Mouse (Mus musculus) stomach, embryonic 15.5 days (tissue): ENCODE measurements around the gene Bad. TPM values are rescaled to one million over a fixed set of nuclear protein-coding genes. Genes with fewer than 3 reads are reported as not detected.

ENCODE experiments used
- ATAC-seq: fragments of 200-750 bp; cut with Nextera tagmentation; 2 replicates; pipeline ENCODE4 v1.8.0; 2017; ENCODE audit warnings: low read depth, moderate number of reproducible peaks, moderate TSS enrichment; ENCODE audit not compliant: insufficient read depth, low FRiP score
- H3K27ac ChIP-seq: fragments of 300-500 bp; sonication (generic); 2 replicates; pipeline ENCODE4 v1.5.1; 2015; ENCODE audit warnings: mild to moderate bottlenecking, inconsistent platforms
- H3K27me3 ChIP-seq: fragments of 300-500 bp; sonication (generic); replicated peaks from 2 replicates; pipeline ENCODE4 v1.6.1; 2015; ENCODE audit warnings: inconsistent platforms
- H3K36me3 ChIP-seq: fragments of 300-500 bp; sonication (generic); 2 replicates; pipeline ENCODE4 v1.6.1; 2015; ENCODE audit warnings: inconsistent platforms
- H3K4me1 ChIP-seq: fragments of 300-500 bp; sonication (generic); 2 replicates; pipeline ENCODE4 v1.6.1; 2015; ENCODE audit warnings: inconsistent platforms
- H3K4me2 ChIP-seq: fragments of 300-500 bp; sonication (generic); 2 replicates; pipeline ENCODE4 v1.6.1; 2015; ENCODE audit warnings: mild to moderate bottlenecking, inconsistent platforms
- H3K4me3 ChIP-seq: fragments of 300-500 bp; sonication (generic); replicated peaks from 2 replicates; pipeline ENCODE4 v1.5.1; 2015; ENCODE audit warnings: inconsistent platforms
- H3K9ac ChIP-seq: fragments of 300-500 bp; sonication (generic); 2 replicates; pipeline ENCODE4 v1.6.1; 2015; ENCODE audit warnings: inconsistent platforms
- H3K9me3 ChIP-seq: fragments of 300-500 bp; sonication (generic); 2 replicates; pipeline ENCODE4 v1.6.1; 2016; ENCODE audit warnings: inconsistent platforms
- WGBS: fragments of 180-500 bp; shearing (Covaris S2); methylation state at CpG from one replicate; pipeline ENCODE4 v1.1.7; 2015; 5-methylcytosine and 5-hydroxymethylcytosine counted together
- polyA plus RNA-seq: library from polyadenylated mRNA; unstranded; fragments of >200 nt; fragmentation: Nextera tagmentation; extraction: Ambion mirVana; gene quantifications from 2 replicates; pipeline ENCODE4 v1.2.1, GENCODE M21; 2015

Bad gene
- polyA plus RNA-seq, 1 experiment from 2014 or later: 75.8 TPM

- peak within 1 kb of the TSS; percentile 68 for H3K9ac ChIP-seq
- no peaks in the 10 kb centered on the region for H3K27me3 ChIP-seq
- H3K36me3 ChIP-seq: 0 out of 2 replicates have a peak, but pooled peaks cover 6% of the 10 kb centered on the region
- H3K4me1 ChIP-seq: peaks cover 53% of the 10 kb centered on the region
- H3K9me3 ChIP-seq: no peaks in the 10 kb centered on the region
- H3K4me2 ChIP-seq: peak within 1 kb of the TSS; percentile 68
- no peak for ATAC-seq
- peak within 1 kb of the TSS; percentile 94 for H3K27ac ChIP-seq
- WGBS: 0% methylated on average over 16 of the region's 16 CpGs
- H3K4me3 ChIP-seq: peak within 1 kb of the TSS; percentile 64
These were observed 34.2 kb downstream of the Bad start, which contains the start of gene Plcb3 for GRCm38 (mm10) chr19:6975537-6976521. TSS of gene Plcb3 (minus strand) at chr19:6976470.

DNA sequence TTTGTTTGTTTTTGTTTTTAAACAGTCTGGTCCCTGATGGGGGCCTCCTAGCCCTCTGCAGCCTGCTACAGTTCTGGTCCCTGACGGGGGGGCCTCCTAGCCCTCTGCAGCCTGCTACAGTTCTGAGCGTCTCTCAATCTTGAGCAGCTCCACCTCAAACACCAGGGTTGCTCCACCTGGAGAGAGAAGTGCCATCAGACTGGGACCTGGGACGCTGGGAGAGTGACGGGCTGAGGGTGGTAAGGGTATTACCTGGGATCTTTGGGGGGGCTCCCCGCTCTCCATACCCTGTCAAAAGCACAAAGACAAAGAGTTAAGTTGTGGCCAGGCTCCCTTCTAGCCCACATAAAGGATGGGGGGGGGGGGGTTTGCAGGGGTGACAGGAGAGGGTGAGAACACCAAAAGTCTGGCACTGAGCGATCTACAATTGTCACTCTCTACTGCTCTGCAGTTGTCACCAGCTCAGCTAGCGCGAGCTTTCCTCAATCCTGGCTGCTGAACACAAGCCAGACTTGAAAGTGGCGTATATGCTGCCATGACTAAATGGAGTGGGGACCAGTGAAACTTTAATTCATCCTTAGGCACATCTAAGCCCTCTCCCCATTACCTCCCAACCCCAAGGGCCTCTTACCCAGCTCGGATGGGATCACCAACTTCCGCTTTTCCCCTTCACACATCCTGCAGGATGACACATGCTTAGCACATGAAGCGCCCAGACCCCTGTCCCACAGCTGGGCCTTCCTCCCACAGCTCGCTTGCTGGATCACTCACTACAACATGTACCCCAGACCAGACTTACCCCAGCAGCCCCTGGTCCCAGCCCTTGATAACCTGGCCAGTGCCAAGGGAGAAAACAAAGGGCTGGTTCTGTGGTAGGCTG, 36.3 kb downstream of the Bad start:
- Histone ChIP-seq H3K4me3 (peak overlapping the region; percentile 75), H3K36me3 (peaks cover 11% of the 10 kb centered on the region; the same call in 1 of the 2 replicates), H3K9me3 (no peaks in the 10 kb centered on the region), H3K4me2 (peak overlapping the region; percentile 89), H3K27me3 (no peaks in the 10 kb centered on the region), H3K4me1 (peaks cover 42% of the 10 kb centered on the region), H3K9ac (0 out of 2 replicates have a peak overlapping the region, but pooled peaks have one; percentile 1), H3K27ac (peak overlapping the region; percentile 1; the same call in 1 of the 2 replicates)
- 71% methylated on average over 13 of the region's 13 CpGs for WGBS
- no peak for ATAC-seq

DNA sequence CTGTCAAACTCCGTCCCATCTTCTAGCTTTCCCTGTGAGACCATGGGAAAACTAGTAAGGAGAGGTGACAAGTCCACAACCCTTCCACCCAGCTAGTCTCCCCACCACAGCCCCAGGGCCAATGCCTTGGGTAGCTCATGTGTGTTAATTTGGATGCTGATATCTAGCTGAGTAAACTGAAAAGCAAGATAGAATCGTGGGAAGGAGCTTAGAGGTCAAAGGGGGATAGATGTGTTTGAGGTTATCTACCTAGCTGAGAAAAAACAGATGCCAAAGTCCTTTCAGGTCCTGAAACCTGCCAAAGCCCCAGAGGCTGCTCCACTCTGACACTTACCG, 36.9 kb downstream of the Bad start:
- peak overlapping the region; percentile 89 for H3K4me2 ChIP-seq
- WGBS: 32% methylated on average over 3 of the region's 3 CpGs
- H3K4me3 ChIP-seq: peak overlapping the region; percentile 75
- H3K9me3 ChIP-seq: no peaks in the 10 kb centered on the region
- H3K4me1 ChIP-seq: peaks cover 42% of the 10 kb centered on the region
- ATAC-seq: no peak
- H3K27ac ChIP-seq: peak overlapping the region; percentile 1; the same call in 1 of the 2 replicates
- H3K27me3 ChIP-seq: no peaks in the 10 kb centered on the region
- peaks cover 15% of the 10 kb centered on the region; the same call in 1 of the 2 replicates for H3K36me3 ChIP-seq
- H3K9ac ChIP-seq: 0 out of 2 replicates have a peak overlapping the region, but pooled peaks have one; percentile 1

DNA sequence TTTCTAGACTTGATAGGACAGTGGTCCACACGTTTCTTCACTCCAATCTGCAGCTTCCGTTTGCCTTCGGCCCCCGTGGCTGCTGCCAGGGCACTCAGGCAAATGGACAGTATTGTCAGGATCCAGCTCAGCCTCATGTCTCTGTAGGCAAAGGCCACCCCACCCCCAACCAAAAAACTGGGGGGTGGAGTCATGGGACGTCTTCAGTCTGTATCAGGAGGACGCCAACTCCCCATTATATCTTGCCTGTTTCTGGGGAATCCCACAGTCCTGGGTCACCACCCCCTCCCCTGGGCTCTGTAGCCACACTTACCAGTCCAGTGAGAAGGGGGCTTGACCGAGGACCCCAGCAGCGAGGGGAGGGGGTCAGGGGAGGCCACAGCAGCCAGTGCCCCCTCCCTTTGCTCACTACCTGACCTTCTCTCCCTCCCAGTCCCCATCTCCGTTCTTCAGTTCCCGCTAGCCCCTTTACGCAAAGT, 37.4 kb downstream of the Bad start:
- peak overlapping the region; percentile 75 for H3K4me3 ChIP-seq
- no peaks in the 10 kb centered on the region for H3K9me3 ChIP-seq
- peak overlapping the region; percentile 95 for H3K27ac ChIP-seq
- peaks cover 20% of the 10 kb centered on the region; the same call in 1 of the 2 replicates for H3K36me3 ChIP-seq
- H3K4me1 ChIP-seq: peaks cover 39% of the 10 kb centered on the region
- no peak for ATAC-seq
- WGBS: 9% methylated on average over 11 of the region's 11 CpGs
- peak overlapping the region; percentile 89 for H3K4me2 ChIP-seq
- peak overlapping the region; percentile 58 for H3K9ac ChIP-seq
- no peaks in the 10 kb centered on the region for H3K27me3 ChIP-seq

GRCm38 (mm10) chr19:6979486-6980380, 38.1 kb downstream of the Bad start:
- Histone ChIP-seq H3K36me3 (peaks cover 20% of the 10 kb centered on the region; the same call in 1 of the 2 replicates), H3K9ac (peak overlapping the region; percentile 66), H3K4me1 (peaks cover 39% of the 10 kb centered on the region), H3K27me3 (no peaks in the 10 kb centered on the region), H3K9me3 (no peaks in the 10 kb centered on the region), H3K27ac (peak overlapping the region; percentile 95), H3K4me3 (peak overlapping the region; percentile 75), H3K4me2 (peak overlapping the region; percentile 89)
- under 1% methylated on average over 59 of the region's 59 CpGs for WGBS
- peak; percentile 91 for ATAC-seq

GRCm38 (mm10) chr19:6980381-6981093, 38.9 kb downstream of the Bad start, which contains the start of gene Fkbp2:
TSS of gene Fkbp2 (minus strand) at chr19:6980501.
- H3K27ac ChIP-seq: peak within 1 kb of the TSS; percentile 95
- WGBS: 1% methylated on average over 38 of the region's 38 CpGs
- H3K36me3 ChIP-seq: peaks cover 22% of the 10 kb centered on the region; the same call in 1 of the 2 replicates
- no peaks in the 10 kb centered on the region for H3K9me3 ChIP-seq
- no peaks in the 10 kb centered on the region for H3K27me3 ChIP-seq
- ATAC-seq: peak; percentile 87
- peak within 1 kb of the TSS; percentile 66 for H3K9ac ChIP-seq
- H3K4me3 ChIP-seq: peak within 1 kb of the TSS; percentile 75
- H3K4me1 ChIP-seq: peaks cover 39% of the 10 kb centered on the region
- H3K4me2 ChIP-seq: peak within 1 kb of the TSS; percentile 89

- Histone ChIP-seq H3K4me3 (0 out of 2 replicates have a peak overlapping the region, but pooled peaks have one; percentile 75), H3K9me3 (no peaks in the 10 kb centered on the region), H3K4me2 (peak overlapping the region; percentile 89), H3K9ac (no peak overlapping the region), H3K27me3 (no peaks in the 10 kb centered on the region), H3K36me3 (peaks cover 22% of the 10 kb centered on the region; the same call in 1 of the 2 replicates), H3K4me1 (peaks cover 38% of the 10 kb centered on the region), H3K27ac (peak overlapping the region; percentile 95; the same call in 1 of the 2 replicates)
- ATAC-seq: no peak
- WGBS: 89% methylated on average over 4 of the region's 4 CpGs
These were observed 39.8 kb downstream of the Bad start for GRCm38 (mm10) chr19:6981465-6981864.

DNA sequence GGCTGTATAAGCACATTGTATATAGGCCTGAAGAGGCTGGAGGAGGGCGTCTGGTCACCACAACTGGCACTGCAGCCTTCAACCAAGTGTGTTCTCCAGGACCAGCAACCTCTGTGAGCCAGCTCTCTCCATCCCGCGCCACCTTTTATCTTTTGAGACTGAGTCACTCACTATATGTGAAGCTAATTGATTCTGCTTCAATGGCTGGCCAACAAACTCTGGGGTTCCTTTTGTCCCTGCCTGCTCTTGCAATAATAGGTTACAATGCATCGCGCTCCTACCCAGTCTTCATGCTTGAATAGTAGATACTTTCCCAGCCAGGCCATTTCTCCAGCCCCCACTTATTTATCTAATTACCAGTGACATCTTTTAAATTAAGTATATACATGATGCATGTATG, 42.0 kb downstream of the Bad start:
- 92% methylated on average over 5 of the region's 5 CpGs for WGBS
- Histone ChIP-seq H3K4me3 (no peak overlapping the region), H3K9me3 (no peaks in the 10 kb centered on the region), H3K36me3 (peaks cover 16% of the 10 kb centered on the region; the same call in 1 of the 2 replicates), H3K4me1 (peaks cover 26% of the 10 kb centered on the region), H3K27me3 (no peaks in the 10 kb centered on the region), H3K4me2 (no peak overlapping the region), H3K9ac (no peak overlapping the region), H3K27ac (no peak overlapping the region)
- ATAC-seq: no peak

- Histone ChIP-seq H3K9me3 (no peaks in the 10 kb centered on the region), H3K9ac (no peak overlapping the region), H3K27me3 (no peaks in the 10 kb centered on the region), H3K4me3 (no peak overlapping the region), H3K27ac (no peak overlapping the region), H3K4me2 (no peak overlapping the region), H3K4me1 (peaks cover 18% of the 10 kb centered on the region), H3K36me3 (peaks cover 16% of the 10 kb centered on the region; the same call in 1 of the 2 replicates)
- no peak for ATAC-seq
- WGBS: 81% methylated on average over 19 of the region's 19 CpGs
These were observed 43.6 kb downstream of the Bad start for GRCm38 (mm10) chr19:6985300-6985699.
